Mouse (Mus musculus) fat pad, adult 2 months (tissue): Measurements from ENCODE around the gene Hoxd4.

ENCODE experiments used
- DNase-seq: peaks from one replicate; pipeline ENCODE4 v3.0.0-alpha.2; 2011; ENCODE audit warnings: low read depth, low spot score; ENCODE audit errors: extremely low read depth

Gene Hoxd4

DNA sequence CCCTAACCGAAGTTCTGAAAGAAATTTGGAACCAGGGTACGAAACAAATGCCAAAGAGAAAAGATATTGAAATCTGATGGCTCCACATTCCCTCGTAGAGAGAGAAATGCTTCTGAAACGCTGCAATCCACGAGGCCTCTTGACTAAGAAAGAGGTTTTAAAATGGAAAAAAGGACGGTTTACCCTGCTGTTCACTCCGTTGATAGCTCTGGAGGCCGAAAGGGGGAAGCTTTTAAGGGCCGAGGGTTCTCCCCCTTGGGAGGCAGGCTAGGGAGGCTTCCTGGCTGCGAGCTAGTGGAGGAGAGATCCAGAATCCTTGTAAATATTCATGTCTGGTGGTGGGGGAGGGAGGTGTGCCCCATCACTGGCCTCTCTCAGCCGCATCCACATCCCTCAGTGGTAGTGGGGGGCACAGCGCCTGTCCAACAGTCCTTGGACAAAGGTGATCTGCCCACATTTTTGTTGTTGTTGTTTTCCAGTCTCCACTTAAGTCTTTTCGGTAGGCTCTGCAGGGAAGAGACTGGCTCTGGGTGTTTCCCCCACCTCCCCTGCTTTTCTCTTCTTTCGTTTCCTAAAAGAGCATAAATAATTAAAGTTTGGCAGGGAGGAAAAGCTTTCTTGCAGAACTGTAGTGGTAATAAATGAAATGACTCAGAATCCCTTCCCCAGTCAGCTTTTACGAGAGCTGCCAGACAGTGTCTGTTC is 32.7 kb upstream of the Hoxd4 start, which contains the start of gene Hoxd11:
Gene Hoxd11 (plus strand): TSS at position 667 of the 705 bp plus-strand sequence.
- DNase-seq, result no peak

DNA sequence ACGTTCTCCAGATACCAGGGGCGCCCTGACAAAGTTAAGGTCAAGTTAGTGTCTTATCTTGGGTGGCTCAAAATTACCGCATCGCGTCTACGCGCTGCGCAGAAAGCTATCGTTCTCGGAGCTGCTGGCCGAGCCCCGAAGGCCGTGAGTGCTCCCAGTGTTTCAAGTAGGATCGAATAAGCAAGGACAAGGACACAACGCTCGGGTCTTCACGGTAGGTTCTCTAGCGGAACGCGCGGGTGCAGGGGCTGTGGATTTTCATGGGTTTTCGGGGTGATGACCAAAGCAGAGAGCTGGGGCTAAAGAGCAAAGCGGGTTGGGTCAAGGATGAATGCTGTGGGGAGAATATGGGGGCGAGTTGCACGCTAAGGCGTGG is 32.1 kb upstream of the Hoxd4 start:
- DNase-seq, result no peak

DNA sequence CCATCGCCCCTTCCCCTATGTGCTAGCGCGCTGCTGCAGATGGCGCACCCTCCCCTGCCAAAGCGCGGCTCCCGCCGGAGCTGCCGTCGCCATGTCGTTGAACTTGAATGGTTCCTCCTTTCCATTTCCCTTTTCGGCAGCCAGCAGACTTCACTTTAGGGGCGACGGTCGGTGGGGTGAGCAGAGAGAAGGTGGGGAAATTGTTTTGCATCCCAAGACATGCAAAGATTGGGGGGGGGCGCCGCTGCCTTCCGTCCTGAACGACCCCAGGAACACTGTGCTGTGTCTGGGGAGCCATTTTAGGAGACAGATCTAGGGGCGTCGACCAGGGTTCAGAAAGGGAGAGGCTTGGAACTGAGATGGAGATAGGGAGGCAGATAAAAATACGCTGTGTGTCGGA is 31.7 kb upstream of the Hoxd4 start:
- no peak for DNase-seq

DNA sequence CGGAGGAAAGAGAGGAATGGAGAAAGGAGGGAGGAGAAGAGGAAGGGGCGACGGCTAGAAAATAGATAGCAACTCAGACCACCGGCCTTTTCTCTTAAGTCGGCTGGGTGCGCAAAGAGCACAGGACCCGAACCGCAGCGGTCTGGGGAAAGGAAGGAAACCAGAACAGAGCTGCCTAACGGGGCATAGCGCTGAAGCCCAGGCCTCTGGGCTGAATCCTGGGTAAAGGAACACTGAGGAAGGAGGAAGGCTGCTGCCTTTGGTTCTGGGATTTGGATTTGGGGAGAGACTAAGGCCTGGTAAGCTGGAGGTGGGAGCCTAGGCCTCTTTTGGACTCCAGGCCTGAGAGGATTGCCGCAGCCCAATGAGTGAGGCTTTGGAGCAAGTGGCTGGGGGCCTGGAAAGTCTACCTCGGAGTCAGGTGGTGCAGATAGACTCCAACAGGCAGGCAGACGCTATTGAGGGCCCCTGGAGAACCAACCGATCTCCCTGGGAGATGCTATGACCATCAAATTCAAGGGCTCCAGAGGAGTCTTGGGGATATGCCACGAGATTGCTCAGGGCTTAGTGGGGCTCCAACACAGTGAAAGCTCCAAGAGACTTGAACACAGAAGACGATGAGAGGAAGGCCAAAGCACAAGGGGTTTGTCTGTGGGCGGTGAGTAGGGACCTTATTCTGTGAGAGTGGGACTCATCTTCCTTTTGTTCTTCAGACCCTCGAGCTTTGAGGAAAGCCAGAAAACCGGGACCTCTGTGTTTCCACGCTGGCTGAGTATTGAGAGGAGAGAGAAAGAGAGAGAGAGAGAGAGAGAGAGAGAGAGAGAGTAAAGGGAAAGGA is 30.9 kb upstream of the Hoxd4 start:
- DNase-seq, result no peak

DNA sequence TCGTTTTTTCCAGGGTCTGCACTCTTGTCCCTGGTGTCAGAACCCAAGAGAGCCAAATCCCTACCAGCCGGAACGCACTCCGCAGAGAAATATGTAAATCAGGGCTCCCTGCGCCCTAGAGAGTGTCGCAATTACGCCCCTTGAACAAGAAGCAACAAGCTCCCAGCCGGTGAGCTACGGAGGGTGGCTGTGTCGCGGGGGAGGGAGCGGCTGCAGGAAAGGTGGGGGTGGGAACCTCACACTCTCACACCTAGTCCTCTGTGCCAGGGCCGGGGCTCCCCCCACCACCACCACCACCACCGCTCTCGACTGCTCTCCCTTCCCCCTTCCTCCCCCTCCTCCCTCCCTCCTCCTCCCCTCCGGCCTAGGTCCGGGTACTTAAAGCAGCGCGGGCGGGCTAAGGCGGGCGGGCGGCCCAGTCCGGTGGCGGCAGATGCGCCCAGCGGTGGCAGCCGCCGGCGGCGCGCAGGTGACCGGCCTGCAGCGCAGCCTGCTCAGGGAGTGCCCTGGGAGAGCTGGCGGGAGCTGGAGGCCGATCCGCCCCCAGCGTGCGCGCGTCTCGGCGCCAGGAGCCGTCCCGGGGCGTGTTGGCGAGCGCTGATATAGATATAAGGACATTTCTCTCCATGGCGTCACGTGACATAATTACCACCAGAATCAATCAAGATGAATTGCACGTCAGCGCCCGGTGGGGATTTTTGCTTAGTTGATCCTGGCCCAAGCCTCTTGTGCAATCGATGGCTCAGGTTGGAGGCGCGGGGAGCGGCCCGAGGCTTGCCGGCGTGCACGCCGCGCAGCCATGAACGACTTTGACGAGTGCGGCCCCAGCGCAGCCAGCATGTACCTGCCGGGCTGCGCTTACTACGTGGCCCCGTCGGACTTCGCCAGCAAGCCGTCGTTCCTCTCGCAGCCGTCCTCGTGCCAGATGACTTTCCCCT is 29.9 kb upstream of the Hoxd4 start:
- no peak for DNase-seq

DNA sequence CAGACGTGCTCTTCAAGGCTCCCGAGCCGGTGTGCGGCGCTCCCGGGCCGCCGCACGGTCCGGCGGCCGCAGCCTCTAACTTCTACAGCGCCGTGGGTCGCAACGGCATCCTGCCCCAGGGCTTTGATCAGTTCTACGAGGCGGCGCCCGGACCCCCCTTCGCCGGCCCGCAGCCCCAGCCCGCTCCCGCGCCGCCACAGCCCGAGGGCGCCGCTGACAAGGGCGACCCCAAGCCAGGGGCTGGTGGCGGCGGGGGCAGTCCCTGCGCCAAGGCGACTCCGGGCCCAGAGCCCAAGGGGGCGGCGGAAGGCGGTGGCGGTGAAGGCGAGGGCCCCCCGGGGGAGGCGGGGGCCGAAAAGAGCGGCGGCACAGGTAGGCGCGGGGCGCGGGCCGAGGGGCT is 28.9 kb upstream of the Hoxd4 start:
- DNase-seq, result no peak

DNA sequence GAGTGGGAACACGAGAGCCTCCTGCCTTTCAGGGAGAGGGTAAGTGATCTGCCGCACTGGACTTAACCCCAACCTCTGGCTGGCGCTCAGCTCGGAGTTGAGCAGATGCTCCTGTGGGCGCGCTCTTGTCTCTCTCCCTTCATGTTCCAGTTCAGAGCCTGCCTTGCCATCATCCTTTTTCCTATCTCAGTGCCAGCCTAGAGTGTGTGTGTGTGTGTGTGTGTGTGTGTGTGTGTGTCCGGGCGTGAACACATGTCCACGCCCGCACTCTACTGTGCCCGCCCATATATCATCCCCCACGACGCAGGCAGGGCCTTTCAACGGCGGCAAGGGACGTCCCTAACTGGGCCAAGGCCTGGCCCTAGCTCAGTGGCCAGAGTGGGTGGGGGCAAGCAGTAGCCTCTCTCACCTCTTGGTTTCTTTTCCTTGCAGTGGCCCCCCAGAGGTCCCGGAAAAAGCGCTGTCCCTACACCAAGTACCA is 28.2 kb upstream of the Hoxd4 start:
- no peak for DNase-seq

DNA sequence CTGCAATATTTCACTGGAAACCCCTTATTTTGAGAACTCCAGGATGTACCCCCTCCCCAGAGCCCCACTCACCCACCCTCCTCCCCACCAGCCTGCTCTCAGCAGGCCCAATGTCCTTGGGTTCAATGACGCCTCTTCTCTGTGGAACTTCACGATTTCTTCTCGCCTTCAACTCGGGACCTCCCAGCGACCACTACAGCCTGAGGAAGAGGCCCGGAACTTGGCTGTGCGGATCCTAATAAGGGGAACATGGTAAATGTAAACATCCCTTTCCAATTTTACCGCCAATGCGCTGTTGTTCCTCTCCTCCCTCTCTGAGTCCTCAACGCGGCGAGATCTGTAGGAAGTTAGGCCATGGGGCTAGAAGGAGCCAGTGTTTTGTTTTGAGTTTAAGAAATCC is 27.6 kb upstream of the Hoxd4 start:
- DNase-seq, result no peak

DNA sequence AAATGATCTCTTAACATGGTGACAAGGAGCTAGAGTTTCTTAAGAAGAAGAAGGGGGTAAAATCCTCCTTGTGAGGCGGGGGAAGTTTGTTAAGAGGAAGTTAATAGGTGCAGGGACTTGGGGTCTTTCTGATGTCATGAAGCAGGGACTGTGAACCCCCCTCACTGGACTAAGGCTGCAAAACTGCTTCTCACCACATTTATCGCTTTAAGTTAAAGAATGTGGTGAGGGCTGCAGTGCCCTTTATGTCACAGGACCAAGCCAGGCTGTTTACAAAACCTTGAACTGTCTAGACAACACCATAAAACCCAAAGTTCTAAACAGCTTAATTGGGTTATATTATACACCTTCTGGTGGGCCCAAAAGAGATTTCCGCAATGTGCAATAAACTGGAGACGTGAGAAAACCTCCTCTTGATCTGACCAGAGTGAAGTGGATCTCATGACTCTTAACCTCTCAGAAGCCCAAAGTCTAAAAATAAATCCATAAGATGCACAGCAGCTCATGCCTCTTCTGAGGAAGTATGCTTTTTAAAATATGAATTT is 26.6 kb upstream of the Hoxd4 start:
- no peak for DNase-seq

DNA sequence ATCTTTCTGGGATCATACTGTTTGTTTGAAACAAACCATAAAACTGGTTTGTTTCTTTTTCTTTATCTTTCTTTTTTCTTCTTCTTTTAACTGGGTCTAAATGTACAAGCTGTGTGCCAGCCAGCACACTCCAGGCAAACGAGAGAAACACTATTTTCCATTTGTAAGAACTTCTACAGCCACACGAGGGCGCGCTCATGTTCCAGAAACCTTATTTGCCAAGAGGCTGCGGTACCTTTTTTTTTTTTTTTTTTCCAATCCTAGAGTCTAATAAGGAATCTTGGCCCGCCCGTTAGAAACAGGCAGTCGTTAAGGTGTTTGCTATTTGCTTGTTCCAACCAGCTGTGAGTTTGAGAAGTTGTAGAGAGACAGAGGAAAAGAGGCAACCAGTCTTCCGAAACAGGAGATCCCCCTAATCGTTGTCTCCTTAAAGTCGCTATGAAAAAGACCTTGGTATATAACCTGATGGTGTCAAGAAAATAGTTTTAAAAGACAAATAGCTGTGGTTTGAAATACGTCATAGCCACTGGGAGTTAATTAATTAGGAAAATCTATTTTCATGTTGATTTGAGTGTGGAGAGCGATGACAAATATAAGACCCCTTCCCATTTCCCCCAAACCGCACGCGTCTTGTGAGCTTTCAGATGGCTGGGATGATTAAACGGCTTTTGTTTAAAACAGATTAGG is 25.3 kb upstream of the Hoxd4 start:
- no peak for DNase-seq

DNA sequence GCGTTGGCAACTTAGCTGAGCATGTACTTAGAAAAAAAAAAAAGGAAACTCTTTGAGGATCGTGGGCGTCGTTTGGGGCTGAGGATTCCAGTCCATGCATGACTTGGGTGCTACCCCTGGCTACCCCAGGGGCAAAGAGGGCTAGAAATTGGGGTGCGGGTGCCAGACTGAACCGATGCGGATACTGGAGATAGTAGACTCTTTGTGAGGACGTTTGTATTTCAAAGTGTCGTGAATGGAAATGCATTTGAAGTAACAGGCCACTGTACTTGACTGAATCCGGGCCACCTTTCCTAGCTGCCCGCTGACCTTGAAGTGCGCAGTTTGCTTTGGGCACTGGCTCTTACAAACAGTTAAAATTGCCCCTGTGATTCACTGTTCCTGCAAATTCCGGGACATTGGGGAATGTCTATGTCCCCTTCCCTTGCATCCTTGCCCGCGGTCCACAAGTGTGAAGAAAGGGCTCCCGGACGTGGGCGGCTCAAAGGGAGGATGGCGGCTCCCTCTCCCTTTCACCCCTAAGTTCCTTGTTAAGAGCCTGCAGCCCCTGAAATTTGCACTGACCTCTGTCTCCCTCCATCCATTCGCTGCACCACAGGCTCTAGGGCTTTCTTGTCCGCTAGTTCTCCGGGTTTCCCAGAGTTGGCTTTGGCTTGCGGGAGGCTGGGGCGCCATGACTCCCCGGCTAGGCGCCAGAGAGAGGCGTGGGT is 24.6 kb upstream of the Hoxd4 start:
- DNase-seq, result no peak

DNA sequence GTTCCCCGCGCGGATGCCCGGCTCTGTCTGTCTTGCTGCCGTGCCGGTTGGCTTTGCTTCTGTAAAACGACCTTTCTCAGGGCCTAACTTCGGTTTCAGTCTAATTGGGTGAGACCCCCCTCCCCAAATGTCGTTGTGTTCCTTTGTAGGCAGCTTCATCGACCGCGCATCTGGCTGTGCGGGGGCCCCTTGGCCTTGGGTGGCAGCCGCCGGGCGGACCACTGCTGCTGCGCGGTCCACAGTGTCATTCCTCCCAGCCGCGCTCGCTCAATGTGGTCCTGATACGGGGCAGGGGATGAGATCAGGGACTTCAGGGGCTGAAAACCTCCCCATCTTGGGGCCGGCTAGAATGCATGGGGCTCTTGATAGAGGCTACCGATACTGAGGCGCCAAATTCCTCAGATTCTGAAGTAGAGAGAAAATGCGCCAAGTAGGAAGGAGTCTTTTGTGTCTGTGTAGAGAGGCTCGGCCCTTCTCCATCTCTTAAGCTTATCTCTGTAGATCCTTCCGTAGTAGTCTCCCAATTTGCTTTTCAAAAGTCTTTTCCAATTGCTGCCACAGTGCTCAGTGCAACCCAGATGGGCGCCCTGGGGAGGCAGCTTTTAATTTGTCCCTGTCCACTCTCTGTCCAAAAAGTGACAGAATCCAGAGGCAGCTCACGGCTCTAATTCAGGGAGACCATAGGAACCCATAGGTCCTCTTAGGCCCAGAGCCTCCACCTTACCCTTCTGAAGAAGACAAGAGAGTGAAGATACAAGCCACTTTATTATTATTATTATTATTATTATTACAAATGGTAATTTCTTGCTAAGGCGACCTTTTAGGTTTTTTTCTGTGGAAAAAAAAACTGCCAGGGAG is 23.8 kb upstream of the Hoxd4 start:
- no peak for DNase-seq

DNA sequence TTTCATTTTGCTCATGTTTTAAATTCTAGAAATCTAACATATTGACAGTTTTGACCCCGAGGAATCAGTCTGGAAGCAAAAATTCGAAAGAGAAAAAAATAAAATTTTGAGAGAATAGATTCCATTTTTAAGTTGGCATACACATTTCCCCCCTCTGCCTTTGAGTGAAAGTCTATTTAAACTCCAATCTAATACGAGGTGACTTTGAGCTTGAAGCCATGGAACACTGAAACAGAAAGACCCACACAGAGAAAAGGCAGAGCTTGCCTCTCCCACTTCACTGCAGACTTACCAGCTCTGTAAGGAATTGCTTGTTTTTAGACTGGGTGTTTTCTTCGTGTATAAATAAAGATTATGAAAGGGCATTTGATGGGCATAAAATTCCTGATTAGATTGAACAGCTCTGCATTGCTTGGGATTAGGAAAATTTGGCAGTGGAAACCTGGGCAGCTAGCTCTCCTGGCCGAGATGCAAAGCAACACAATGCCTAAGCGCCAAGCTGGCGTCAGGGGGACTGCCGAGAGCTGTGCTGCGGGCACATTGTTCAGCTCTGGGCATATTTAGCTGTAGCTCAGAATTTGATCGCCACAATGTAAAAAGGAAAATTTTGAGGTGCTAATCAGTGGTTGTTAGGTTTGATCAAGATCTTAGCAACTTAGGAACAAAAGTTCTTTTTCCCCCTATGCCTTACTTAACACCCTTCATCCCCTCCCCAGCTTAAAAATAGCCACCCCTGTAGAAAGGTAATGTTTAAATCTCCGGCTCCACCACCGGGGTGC is 22.7 kb upstream of the Hoxd4 start:
- DNase-seq, result no peak

DNA sequence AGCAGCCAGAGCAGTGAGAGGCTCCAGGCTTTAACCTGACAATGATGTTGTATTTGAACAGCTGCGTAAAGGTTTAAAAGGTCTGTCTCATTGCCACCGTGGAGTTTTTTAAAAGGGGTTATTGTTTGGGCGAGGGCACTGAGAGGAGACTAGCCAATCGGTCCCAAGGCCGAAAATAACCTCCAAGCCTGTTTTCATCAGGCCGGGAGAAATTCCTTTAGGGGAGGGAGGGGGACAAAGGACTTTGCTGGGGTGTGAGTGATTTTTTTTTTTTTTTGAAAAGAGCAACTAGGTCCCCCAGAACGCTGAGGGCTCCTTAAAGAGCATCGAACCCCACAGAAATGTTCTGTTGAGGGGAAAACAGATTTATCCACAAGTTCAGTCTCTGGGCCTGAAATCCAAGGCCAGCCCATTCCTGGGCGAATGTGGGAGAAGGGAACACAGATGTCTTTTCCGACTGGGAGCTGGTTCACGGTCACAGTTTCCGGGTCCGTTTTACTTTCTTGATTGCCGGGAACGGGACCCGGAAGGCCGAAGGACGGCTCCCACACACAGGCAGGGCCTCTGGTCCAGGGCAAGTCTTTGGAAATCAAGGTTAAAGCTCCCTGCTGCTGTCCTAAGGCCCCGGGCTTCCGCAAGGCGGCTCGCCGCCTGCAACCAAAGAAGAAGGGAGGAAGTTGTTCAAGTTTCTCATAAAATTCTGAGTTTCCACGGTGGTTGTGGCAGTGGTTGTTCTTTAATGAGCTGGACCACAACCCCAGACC is 22.0 kb upstream of the Hoxd4 start:
- DNase-seq, result no peak

DNA sequence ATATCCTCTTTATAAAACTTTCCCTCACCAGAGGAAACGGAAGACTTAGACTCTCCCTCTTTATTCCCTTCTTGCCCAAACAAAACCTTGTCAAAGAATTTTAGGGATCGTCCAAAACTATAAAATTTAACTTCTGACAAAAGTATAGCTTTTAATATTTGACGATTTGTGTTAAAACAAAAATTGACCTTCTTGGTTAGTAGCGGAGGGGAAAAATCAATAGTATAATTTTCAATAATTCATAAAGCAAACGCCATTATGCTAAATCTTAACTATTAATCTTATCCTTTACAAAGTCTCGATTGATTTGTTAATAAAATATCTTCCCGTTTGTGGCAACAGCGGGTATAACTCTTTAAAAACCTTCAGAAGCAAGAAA is 21.4 kb upstream of the Hoxd4 start:
- no peak for DNase-seq

DNA sequence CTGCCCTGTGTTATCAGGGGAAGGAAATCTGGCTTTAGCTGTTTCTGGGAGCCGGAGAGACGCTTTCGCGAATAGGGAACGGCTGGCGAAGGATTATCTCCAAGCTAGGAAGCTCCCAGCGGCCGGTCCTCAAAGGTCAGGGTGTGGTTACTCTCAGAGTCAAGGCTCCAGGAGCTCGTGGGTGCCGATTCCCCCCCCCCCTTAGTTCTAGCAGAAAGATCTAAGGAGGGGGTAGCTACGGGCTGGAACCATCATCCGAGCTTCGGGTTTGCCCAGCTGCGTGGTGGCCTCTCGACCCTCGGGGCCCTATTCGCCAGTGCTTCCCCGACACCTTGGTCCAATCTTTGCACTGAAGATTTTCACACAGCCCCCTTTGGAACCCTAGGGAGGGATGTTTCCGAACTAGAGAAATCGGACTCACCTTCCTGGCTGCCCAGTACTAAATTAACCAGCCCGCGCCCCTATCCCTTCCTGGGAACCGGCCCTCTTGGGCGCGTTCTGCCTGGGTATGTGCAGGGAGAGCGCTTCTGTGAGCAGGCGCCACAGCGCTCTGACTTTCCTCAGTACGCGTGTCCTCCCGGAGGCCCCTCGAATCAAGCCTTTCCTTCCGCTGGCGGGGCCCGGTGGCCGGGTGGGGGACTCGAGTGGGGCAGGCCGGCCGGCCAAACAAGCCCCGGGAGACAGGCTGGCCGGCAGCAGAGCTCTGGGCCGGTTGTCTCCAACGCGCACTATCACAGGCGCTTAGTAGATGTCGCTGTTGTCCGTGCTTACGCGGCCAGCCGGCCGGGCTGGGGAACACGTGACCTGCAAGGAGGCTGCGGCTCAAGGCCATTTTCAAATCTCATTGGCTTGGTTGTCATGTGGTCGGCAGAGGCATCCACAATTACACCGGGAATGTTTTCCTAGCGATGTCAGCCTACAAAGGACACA is 20.4 kb upstream of the Hoxd4 start, which contains the start of gene Hoxd10:
Gene Hoxd10 (plus strand): TSS at position 903 of the 930 bp plus-strand sequence.
- DNase-seq, result no peak
